Mouse (Mus musculus): Measurements from ENCODE around the gene Dffb. TPM values are rescaled to one million over a fixed set of nuclear protein-coding genes. Genes with fewer than 3 reads are reported as not detected.
"Not testable (repeated sequence)": the region's sequence is repeated elsewhere in the genome, so short reads cannot be mapped to it uniquely, and the experiment has no call there.

Gene Dffb
- polyA plus RNA-seq, 1 experiment from 2014 or later, result 15.1 TPM

DNA sequence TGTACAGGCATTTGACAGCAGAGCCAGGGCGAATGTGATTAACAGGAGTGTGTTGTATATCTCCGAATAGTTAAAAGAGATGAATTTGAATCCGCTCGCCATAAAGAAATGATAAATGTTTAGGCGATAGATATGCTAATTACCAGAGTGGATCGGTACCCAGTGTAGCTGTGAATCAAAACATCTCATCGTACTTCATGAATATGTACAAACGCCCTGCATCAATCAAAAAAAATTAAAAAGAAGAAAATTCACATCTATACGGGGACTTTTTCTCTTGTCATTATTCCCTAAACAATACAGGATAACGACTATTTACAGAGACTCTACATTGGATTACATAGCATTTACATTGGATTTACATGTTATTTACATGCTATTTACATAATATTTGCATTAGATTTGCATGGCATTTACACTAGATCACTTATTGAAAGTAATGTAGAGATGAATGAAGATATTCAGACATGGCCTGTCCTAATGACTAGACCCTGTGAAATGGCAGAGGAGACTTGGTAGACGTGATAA lies 46.1 kb downstream of the Dffb start:
- H3K27ac ChIP-seq (ENCODE audit: low read depth), result no peak overlapping the region
- no peaks in the 10 kb centered on the region for H3K36me3 ChIP-seq (ENCODE audit: control insufficient read depth, insufficient read depth, low read length)
- H3K4me3 ChIP-seq (ENCODE audit: low read depth, low read length), result no peak overlapping the region
- no peaks in the 10 kb centered on the region for H3K4me1 ChIP-seq (replicated peaks; ENCODE audit: control insufficient read depth, insufficient read depth, low read length)
- no peak overlapping the region for H3K9ac ChIP-seq (ENCODE audit: low read length)
- ATAC-seq (replicated peaks; ENCODE audit: low FRiP score, low TSS enrichment, low read depth) (no peak), DNase-seq (ENCODE audit: low spot score) (no peak)
- no peak overlapping the region for H3K4me2 ChIP-seq (ENCODE audit: low read length)
- H3K27me3 ChIP-seq (replicated peaks; ENCODE audit: control insufficient read depth, insufficient read depth, low read length), result no peaks in the 10 kb centered on the region
- H3K9me3 ChIP-seq (ENCODE audit: control insufficient read depth, low read length), result no peaks in the 10 kb centered on the region
- WGBS, result 83% methylated on average over 11 of the region's 11 CpGs

DNA sequence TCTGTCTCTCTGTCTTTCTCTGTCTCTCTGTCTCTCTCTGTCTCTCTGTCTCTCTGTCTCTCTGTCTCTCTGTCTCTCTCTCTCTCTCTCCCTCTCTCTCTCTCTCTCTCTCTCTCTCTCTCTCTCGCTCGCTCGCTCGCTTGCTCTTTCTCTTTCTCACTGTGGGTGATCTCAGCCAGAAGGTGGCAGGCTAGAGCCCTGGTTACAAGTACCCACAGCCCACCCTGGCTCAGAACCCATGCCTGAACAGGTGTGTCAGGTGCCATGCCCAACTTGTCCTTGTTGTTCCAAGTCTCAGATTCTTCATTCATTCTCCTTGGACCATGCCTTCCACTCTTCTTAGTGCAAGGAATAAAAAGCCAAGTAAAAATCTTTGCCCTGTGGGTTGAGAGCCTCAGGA lies 52.8 kb downstream of the Dffb start:
- H3K9me3 ChIP-seq (ENCODE audit: control insufficient read depth, low read length); ATAC-seq (replicated peaks; ENCODE audit: low FRiP score, low TSS enrichment, low read depth); H3K27me3 ChIP-seq (replicated peaks; ENCODE audit: control insufficient read depth, insufficient read depth, low read length); DNase-seq (ENCODE audit: low spot score); H3K4me3 ChIP-seq (ENCODE audit: low read depth, low read length); H3K9ac ChIP-seq (ENCODE audit: low read length); H3K27ac ChIP-seq (ENCODE audit: low read depth); H3K4me2 ChIP-seq (ENCODE audit: low read length); H3K36me3 ChIP-seq (ENCODE audit: control insufficient read depth, insufficient read depth, low read length); H3K4me1 ChIP-seq (replicated peaks; ENCODE audit: control insufficient read depth, insufficient read depth, low read length): not testable (repeated sequence)
- 40% methylated on average over 4 of the region's 4 CpGs for whole genome bisulfite sequencing

DNA sequence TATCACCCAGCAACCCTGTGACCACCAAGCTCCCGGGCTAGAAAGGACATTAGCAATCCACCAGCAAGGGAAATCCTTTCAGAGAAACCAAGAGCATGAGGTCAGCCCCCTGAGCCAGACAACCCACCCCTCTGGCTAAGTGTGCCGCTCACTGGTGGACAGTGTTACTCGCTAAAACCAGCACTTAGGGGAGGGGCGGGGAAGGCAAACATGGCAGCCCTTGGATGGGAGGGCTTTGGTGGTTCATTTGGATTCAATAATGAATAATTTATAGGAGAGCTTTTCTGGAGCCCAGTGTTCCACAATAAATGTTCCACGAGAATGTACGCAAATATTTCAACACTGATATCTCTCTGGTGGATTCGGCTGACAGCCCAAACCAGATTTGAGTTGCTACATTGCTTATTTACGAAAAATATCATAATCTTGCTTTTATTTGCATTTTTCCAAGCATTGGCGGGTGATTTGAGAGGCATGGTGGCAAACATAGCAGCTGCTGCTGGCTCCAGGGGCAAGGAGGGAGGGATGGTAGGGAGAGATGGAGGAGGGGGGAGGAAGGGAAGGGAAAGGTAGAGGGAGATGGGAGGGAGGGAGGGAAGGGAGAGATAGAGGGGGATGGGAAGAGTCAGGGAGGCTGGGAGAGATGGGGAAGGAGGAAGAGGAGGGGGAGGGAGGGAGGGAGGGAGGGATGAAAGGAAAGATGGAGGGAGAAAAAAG lies 54.3 kb downstream of the Dffb start:
- WGBS, result 66% methylated on average over 9 of the region's 9 CpGs
- ATAC-seq (replicated peaks; ENCODE audit: low FRiP score, low TSS enrichment, low read depth), result no peak
- 0 out of 2 replicates have a peak, but pooled peaks cover 3% of the 10 kb centered on the region for H3K27me3 ChIP-seq (replicated peaks; ENCODE audit: control insufficient read depth, insufficient read depth, low read length)
- no peak overlapping the region for H3K9ac ChIP-seq (ENCODE audit: low read length)
- H3K4me3 ChIP-seq (ENCODE audit: low read depth, low read length), result no peak overlapping the region
- no peaks in the 10 kb centered on the region for H3K9me3 ChIP-seq (ENCODE audit: control insufficient read depth, low read length)
- H3K4me1 ChIP-seq (replicated peaks; ENCODE audit: control insufficient read depth, insufficient read depth, low read length), result no peaks in the 10 kb centered on the region
- no peak for DNase-seq (ENCODE audit: low spot score)
- no peaks in the 10 kb centered on the region for H3K36me3 ChIP-seq (ENCODE audit: control insufficient read depth, insufficient read depth, low read length)
- no peak overlapping the region for H3K27ac ChIP-seq (ENCODE audit: low read depth)
- H3K4me2 ChIP-seq (ENCODE audit: low read length), result no peak overlapping the region

GRCm38 (mm10) chr4:153917773-153918500 lies 57.0 kb downstream of the Dffb start:
- no peak overlapping the region for H3K4me2 ChIP-seq (ENCODE audit: low read length)
- DNase-seq (ENCODE audit: low spot score), result no peak
- no peaks in the 10 kb centered on the region for H3K9me3 ChIP-seq (ENCODE audit: control insufficient read depth, low read length)
- no peaks in the 10 kb centered on the region for H3K4me1 ChIP-seq (replicated peaks; ENCODE audit: control insufficient read depth, insufficient read depth, low read length)
- no peaks in the 10 kb centered on the region for H3K36me3 ChIP-seq (ENCODE audit: control insufficient read depth, insufficient read depth, low read length)
- H3K27ac ChIP-seq (ENCODE audit: low read depth), result no peak overlapping the region
- no peak overlapping the region for H3K9ac ChIP-seq (ENCODE audit: low read length)
- ATAC-seq (replicated peaks; ENCODE audit: low FRiP score, low TSS enrichment, low read depth), result no peak
- H3K4me3 ChIP-seq (ENCODE audit: low read depth, low read length), result no peak overlapping the region
- WGBS, result 42% methylated on average over 8 of the region's 8 CpGs
- H3K27me3 ChIP-seq (replicated peaks; ENCODE audit: control insufficient read depth, insufficient read depth, low read length), result 0 out of 2 replicates have a peak, but pooled peaks cover 3% of the 10 kb centered on the region

Other genes starting within 250 kb of the Dffb start
- gene A430005L14Rik, start 17.9 kb downstream of the Dffb start, polyA plus RNA-seq (2014; fragmentation: Nextera tagmentation; extraction: Ambion mirVana), result 74.0 and 76.1 TPM in 2 replicates
- gene Cep104, start 68 bp upstream of the Dffb start, polyA plus RNA-seq (2014; fragmentation: Nextera tagmentation; extraction: Ambion mirVana), result 13.9 and 14.8 TPM in 2 replicates
- 14.2 and 14.9 TPM in 2 replicates for gene Lrrc47, start 36.6 kb upstream of the Dffb start, polyA plus RNA-seq (2014; fragmentation: Nextera tagmentation; extraction: Ambion mirVana)
- 102 and 112 TPM in 2 replicates for gene Smim1, start 51.1 kb upstream of the Dffb start, polyA plus RNA-seq (2014; fragmentation: Nextera tagmentation; extraction: Ambion mirVana)
- gene Ccdc27, start 67.6 kb upstream of the Dffb start, polyA plus RNA-seq (2014; fragmentation: Nextera tagmentation; extraction: Ambion mirVana), result not detected in 2 replicates
- 0.19 and 0.20 TPM in 2 replicates for gene Trp73, start 165.1 kb upstream of the Dffb start, polyA plus RNA-seq (2014; fragmentation: Nextera tagmentation; extraction: Ambion mirVana)
- gene Wrap73, start 167.2 kb upstream of the Dffb start, polyA plus RNA-seq (2014; fragmentation: Nextera tagmentation; extraction: Ambion mirVana), result 32.7 and 37.4 TPM in 2 replicates
- 125 and 133 TPM in 2 replicates for gene Tprgl, start 185.5 kb upstream of the Dffb start, polyA plus RNA-seq (2014; fragmentation: Nextera tagmentation; extraction: Ambion mirVana)
- 16.1 and 17.1 TPM in 2 replicates for gene Megf6, start 195.6 kb upstream of the Dffb start, polyA plus RNA-seq (2014; fragmentation: Nextera tagmentation; extraction: Ambion mirVana)

All from intestine, embryonic 14.5 days (tissue).